Mouse (Mus musculus): ENCODE results near the gene Wdr54. TPM values are rescaled to one million over a fixed set of nuclear protein-coding genes. Genes with fewer than 3 reads are reported as not detected.
A peak's percentile ranks its signal among the peaks of the same experiment; 100 is the strongest.

Gene Wdr54
- polyA plus RNA-seq, 1 experiment: 27.7 TPM

DNA sequence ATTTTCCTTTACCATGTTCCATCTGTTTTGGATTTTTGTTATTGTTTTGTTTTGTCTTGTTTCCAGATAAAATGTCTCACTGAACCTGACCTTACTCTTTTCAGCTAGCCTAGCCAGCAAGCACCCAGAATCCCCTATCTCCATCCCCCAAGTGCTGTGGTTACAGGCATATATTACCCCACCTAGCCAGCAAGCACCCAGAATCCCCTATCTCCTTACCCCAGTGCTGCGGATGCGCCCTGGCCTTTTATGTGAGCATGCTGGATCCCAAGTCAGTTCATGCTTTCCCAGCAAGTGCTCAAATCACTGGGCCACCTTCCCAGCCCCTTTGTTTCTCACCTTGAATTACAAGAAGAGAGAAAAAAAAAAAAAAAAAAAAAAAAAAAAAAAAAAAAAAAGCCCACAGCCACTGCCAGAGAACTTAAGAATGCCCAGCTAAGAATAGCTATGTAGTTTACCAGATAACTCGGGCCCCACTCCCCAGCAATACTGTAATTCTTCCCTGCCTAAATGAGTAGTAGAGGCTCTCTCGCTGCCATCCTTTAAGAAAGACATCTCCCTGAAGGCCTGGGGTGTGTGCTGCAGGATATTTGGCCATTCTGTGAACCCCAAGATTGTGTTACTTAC is 44.6 kb downstream of the Wdr54 start:
- DNase-seq (ENCODE audit: extremely low spot score in 1 of 2, low spot score in 1 of 2): no peak

GRCm38 (mm10) chr6:83108762-83109668 is 47.2 kb downstream of the Wdr54 start, which contains the start of gene Mrpl53:
Gene Mrpl53, plus strand, starts transcription at chr6:83109040.
- DNase-seq (ENCODE audit: extremely low spot score in 1 of 2, low spot score in 1 of 2): peak in 1 of 2 experiments; percentile 84

DNA sequence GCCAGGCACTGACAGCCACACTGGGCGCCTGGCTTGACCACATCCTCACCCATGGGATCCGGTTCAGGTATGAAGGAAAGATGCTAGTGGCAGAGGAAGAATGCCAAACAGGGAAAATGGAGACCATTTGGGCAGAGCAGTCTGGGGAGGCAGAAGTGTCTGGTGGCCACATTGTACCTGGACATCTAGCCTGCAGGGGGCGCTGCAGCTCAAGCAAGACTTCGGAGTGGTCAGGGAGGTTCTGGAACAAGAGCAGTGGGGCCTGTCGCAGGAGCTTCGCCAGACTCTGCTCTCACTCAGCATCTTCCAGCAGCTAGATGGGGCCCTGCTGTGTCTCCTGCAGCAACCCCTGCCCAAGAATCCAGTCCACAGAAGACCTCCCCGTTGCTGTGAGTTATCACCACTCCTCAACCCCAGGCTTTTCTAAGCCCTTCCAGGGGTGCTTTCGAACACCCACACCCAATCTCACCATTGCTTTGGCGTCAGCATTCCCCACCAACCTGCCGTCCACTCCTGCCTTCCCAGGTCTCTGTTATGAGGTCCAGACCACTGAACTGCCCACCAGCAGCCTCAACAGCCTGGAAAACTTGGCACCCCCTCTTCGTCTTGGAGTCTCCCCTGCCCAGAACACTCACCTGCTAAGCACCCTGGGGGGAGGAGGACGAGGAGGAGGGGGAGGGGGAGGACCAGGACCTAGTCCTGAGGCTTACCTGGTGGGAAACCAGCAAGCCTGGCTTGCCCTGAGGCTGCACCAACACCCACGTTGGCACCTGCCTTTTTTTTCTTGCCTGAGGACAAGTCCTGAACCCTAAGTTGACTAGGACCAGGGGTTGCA is 48.4 kb downstream of the Wdr54 start:
- peak in 1 of 2 experiments; percentile 75 for DNase-seq (ENCODE audit: extremely low spot score in 1 of 2, low spot score in 1 of 2)

- DNase-seq (ENCODE audit: extremely low spot score in 1 of 2, low spot score in 1 of 2): no peak
These were observed 52.0 kb downstream of the Wdr54 start for GRCm38 (mm10) chr6:83104158-83104557.

- DNase-seq (ENCODE audit: extremely low spot score in 1 of 2, low spot score in 1 of 2): no peak
These were observed 53.0 kb downstream of the Wdr54 start for GRCm38 (mm10) chr6:83103130-83103650.

DNA sequence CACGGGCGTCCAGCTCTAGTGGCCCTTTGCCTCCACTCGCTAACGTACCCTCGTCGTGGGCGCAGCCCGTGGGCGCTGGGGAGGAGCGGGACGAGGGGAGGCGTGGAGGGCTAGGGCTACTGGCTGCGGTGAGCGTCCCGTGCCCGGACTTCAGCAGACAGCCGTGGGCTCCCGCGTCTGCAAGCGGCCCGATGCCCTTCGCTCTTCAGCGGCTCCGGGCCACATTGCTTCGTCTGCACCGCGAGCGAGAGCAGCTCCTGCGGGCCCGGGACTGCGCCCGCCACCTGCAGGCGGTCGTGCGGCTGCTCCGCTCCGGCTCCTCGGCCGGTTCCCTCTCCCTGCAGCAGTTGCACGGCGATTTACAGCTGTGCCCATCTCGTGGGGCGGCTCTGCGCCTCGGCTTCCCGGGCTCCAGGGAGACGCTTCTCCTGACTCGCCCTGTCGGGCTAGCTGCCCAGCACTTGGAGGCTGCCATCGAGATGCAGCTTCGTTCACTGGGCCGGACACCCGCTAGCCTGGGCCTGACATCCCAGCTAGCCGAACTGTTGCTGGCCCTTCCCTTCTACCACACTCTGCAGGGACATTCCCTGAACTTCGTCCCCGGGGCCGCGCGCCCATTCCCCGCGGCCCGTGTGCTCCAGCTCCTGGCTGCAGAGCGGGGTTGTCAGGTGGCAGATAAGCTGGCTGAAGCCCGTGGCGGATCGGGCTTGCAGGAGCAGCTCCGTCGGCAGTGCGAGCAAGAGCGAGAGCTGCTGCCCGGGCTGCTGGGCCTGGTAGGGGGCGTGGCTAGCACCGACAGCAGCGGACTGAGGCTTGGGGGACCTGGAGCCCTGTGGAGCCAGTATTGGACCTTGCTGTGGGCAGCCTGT is 54.3 kb downstream of the Wdr54 start:
- DNase-seq (ENCODE audit: extremely low spot score in 1 of 2, low spot score in 1 of 2): no peak

GRCm38 (mm10) chr6:83101316-83101687 is 54.9 kb downstream of the Wdr54 start, which contains the start of the genes Ccdc142 and Gm42688:
Gene Ccdc142, plus strand, starts transcription at chr6:83101601.
Gene Gm42688, plus strand, starts transcription at chr6:83101617.
- DNase-seq (ENCODE audit: extremely low spot score in 1 of 2, low spot score in 1 of 2): peak; percentile 88 to 93

Other genes with a start within 250 kb of the Wdr54 start
- 24.6 and 27.5 TPM in 2 replicates for gene Sema4f, start 216.6 kb downstream of the Wdr54 start, polyA plus RNA-seq (2012; rRNA removed)
- gene M1ap, start 209.5 kb downstream of the Wdr54 start, polyA plus RNA-seq (2012; rRNA removed): 0.12 TPM in 1 of 2 replicates, not detected in the other
- gene Dok1, start 122.9 kb downstream of the Wdr54 start, polyA plus RNA-seq (2012; rRNA removed): 1.7 and 2.4 TPM in 2 replicates
- 6.4 and 6.6 TPM in 2 replicates for gene Loxl3, start 122.2 kb downstream of the Wdr54 start, polyA plus RNA-seq (2012; rRNA removed)
- 220 and 253 TPM in 2 replicates for gene Aup1, start 101.9 kb downstream of the Wdr54 start, polyA plus RNA-seq (2012; rRNA removed)
- gene Htra2, start 101.1 kb downstream of the Wdr54 start, polyA plus RNA-seq (2012; rRNA removed): 58.8 and 63.7 TPM in 2 replicates
- gene Dqx1, start 98.6 kb downstream of the Wdr54 start, polyA plus RNA-seq (2012; rRNA removed): 0.76 and 0.97 TPM in 2 replicates
- not detected in 2 replicates for gene Tlx2, start 86.1 kb downstream of the Wdr54 start, polyA plus RNA-seq (2012; rRNA removed)
- 40.1 and 40.5 TPM in 2 replicates for gene Pcgf1, start 78.5 kb downstream of the Wdr54 start, polyA plus RNA-seq (2012; rRNA removed)
- 0.36 and 0.66 TPM in 2 replicates for gene Lbx2, start 70.0 kb downstream of the Wdr54 start, polyA plus RNA-seq (2012; rRNA removed)
- gene Ccdc142, start 54.8 kb downstream of the Wdr54 start, polyA plus RNA-seq (2012; rRNA removed): 6.3 and 11.1 TPM in 2 replicates
- 8.5 and 11.2 TPM in 2 replicates for gene Gm42688, start 54.8 kb downstream of the Wdr54 start, polyA plus RNA-seq (2012; rRNA removed)
- gene Mrpl53, start 47.4 kb downstream of the Wdr54 start, polyA plus RNA-seq (2012; rRNA removed): 96.4 and 109 TPM in 2 replicates
- gene Mogs, start 40.9 kb downstream of the Wdr54 start, polyA plus RNA-seq (2012; rRNA removed): 30.6 and 31.6 TPM in 2 replicates
- 95.9 and 107 TPM in 2 replicates for gene Wbp1, start 34.8 kb downstream of the Wdr54 start, polyA plus RNA-seq (2012; rRNA removed)
- gene Ino80b, start 31.0 kb downstream of the Wdr54 start, polyA plus RNA-seq (2012; rRNA removed): 24.6 and 31.4 TPM in 2 replicates
- gene Rtkn, start 20.9 kb downstream of the Wdr54 start, polyA plus RNA-seq (2012; rRNA removed): 101 and 119 TPM in 2 replicates
- gene 1700003E16Rik, start within 50 bp of the Wdr54 start, polyA plus RNA-seq (2012; rRNA removed): 28.6 TPM in 2 replicates
- gene Dctn1, start 9.5 kb upstream of the Wdr54 start, polyA plus RNA-seq (2012; rRNA removed): 344 and 369 TPM in 2 replicates
- gene Slc4a5, start 63.4 kb upstream of the Wdr54 start, polyA plus RNA-seq (2012; rRNA removed): 0.04 and 0.21 TPM in 2 replicates
- 6.3 and 6.9 TPM in 2 replicates for gene Mthfd2, start 169.5 kb upstream of the Wdr54 start, polyA plus RNA-seq (2012; rRNA removed)
- 16.3 and 19.2 TPM in 2 replicates for gene Mob1a, start 169.6 kb upstream of the Wdr54 start, polyA plus RNA-seq (2012; rRNA removed)
- gene Bola3, start 192.8 kb upstream of the Wdr54 start, polyA plus RNA-seq (2012; rRNA removed): 41.8 and 73.9 TPM in 2 replicates